In the genomic region with DNA sequence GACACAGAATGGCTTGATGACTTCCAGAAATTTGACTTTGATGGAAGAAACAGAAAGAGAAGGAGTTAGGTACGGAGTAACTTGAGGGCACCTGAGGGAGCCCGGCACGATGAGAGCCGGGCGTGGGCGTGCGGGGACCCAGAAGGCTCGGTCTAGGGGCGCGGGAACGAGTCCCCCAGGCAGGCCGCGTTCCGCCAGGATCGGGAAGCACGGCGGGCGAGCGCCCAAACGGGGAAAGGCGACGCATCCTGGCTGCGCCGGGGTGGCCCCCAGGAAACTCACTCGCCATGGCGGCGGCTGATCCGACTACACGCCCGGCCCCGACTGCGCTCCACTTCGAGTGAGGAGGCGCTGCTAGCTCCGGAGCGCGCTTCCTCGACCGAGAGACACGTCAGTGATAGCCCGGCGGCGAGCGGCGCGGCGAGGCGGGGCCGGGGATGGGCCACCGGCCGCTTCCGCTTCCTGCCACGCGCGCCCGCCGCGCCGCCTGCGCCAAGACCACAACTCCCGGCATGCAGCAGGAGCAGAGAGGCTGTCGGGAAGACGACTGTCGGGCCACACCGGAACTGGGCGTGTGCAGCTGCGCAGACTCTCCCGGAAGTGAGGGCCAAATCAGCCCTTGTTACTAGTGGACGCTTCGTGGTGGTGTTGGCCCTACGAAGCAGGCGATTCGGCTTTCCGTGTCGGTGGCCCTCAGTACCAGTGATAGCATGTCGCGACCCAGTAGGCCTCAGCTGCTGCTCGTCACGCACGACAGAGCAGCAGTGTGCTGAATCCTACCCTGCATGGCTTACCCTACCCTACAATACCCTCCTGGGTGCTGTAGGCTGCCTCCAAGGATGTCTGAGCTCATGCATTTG, we compare ENCODE assay signal across 7 mouse cellular contexts. TPM values are rescaled to one million over a fixed set of nuclear protein-coding genes. Genes with fewer than 3 reads are reported as not detected.
DNase-seq lines count a peak whose midpoint lies in the region; ATAC-seq lines count a peak whose summit lies in the region.

A gene (minus strand): TSS at position 502 of the 860 bp plus-strand sequence.

- ATAC-seq in embryonic facial prominence, embryonic 12.5 days (ENCODE audit: insufficient number of reproducible peaks, insufficient read depth, low FRiP score, low TSS enrichment) = peak; percentile 95
- peak; percentile 93 for ATAC-seq in limb, embryonic 11.5 days (ENCODE audit: insufficient number of reproducible peaks, low FRiP score, low TSS enrichment, low read depth)
- ATAC-seq in midbrain, embryonic 14.5 days (ENCODE audit: low FRiP score, low TSS enrichment) = peak; percentile 96

- peak within 1 kb of the TSS; percentile 81 for H3K4me2 ChIP-seq in embryonic facial prominence, embryonic 12.5 days (replicated peaks)
- peak within 1 kb of the TSS; percentile 89 for H3K4me2 ChIP-seq in limb, embryonic 11.5 days (ENCODE audit: low read depth, severe bottlenecking)
- H3K4me2 ChIP-seq in midbrain, embryonic 14.5 days (ENCODE audit: low read length) = peak within 1 kb of the TSS; percentile 94

- H3K4me3 ChIP-seq in embryonic facial prominence, embryonic 12.5 days = peak within 1 kb of the TSS; percentile 93
- peak within 1 kb of the TSS; percentile 98 for H3K4me3 ChIP-seq in limb, embryonic 11.5 days (ENCODE audit: low read depth, low read length)
- H3K4me3 ChIP-seq in midbrain, embryonic 14.5 days (replicated peaks; ENCODE audit: low read depth, low read length) = peak within 1 kb of the TSS; percentile 81

- H3K36me3 ChIP-seq in embryonic facial prominence, embryonic 12.5 days = peaks cover 26% of the 10 kb centered on the region
- H3K36me3 ChIP-seq in limb, embryonic 11.5 days (ENCODE audit: control insufficient read depth, insufficient read depth, low read length) = peaks cover 9% of the 10 kb centered on the region; the same call in 1 of the 2 replicates
- H3K36me3 ChIP-seq in midbrain, embryonic 14.5 days (ENCODE audit: control insufficient read depth, insufficient read depth, low read length) = peaks cover 28% of the 10 kb centered on the region

- H3K27me3 ChIP-seq in embryonic facial prominence, embryonic 12.5 days = no peaks in the 10 kb centered on the region
- H3K27me3 ChIP-seq in limb, embryonic 11.5 days (ENCODE audit: control insufficient read depth, insufficient read depth, low read length) = no peaks in the 10 kb centered on the region
- no peaks in the 10 kb centered on the region for H3K27me3 ChIP-seq in midbrain, embryonic 14.5 days (ENCODE audit: control insufficient read depth, insufficient read depth, low read length)

- peak within 1 kb of the TSS; percentile 74 for H3K27ac ChIP-seq in embryonic facial prominence, embryonic 12.5 days
- peak within 1 kb of the TSS; percentile 47; the same call in 1 of the 2 replicates for H3K27ac ChIP-seq in limb, embryonic 11.5 days (replicated peaks; ENCODE audit: low read depth, low read length)
- H3K27ac ChIP-seq in midbrain, embryonic 14.5 days (replicated peaks; ENCODE audit: low read depth, low read length) = peak within 1 kb of the TSS; percentile 92

- under 1% methylated on average over 80 of the region's 80 CpGs for WGBS in embryonic facial prominence, embryonic 12.5 days
- WGBS in limb, embryonic 11.5 days = under 1% methylated on average over 80 of the region's 80 CpGs
- under 1% methylated on average over 80 of the region's 80 CpGs for WGBS in midbrain, embryonic 14.5 days

- H3K4me1 ChIP-seq in embryonic facial prominence, embryonic 12.5 days = peaks cover 14% of the 10 kb centered on the region
- peaks cover 13% of the 10 kb centered on the region for H3K4me1 ChIP-seq in limb, embryonic 11.5 days (ENCODE audit: control insufficient read depth, insufficient read depth, low read length)
- H3K4me1 ChIP-seq in midbrain, embryonic 14.5 days (ENCODE audit: control insufficient read depth, insufficient read depth, low read length) = peaks cover 20% of the 10 kb centered on the region

- peak within 1 kb of the TSS; percentile 90 for H3K9ac ChIP-seq in embryonic facial prominence, embryonic 12.5 days
- peak within 1 kb of the TSS; percentile 92 for H3K9ac ChIP-seq in limb, embryonic 11.5 days (ENCODE audit: low read length)
- peak within 1 kb of the TSS; percentile 86 for H3K9ac ChIP-seq in midbrain, embryonic 14.5 days (replicated peaks; ENCODE audit: low read length)

- no peaks in the 10 kb centered on the region for H3K9me3 ChIP-seq in embryonic facial prominence, embryonic 12.5 days
- H3K9me3 ChIP-seq in limb, embryonic 11.5 days (ENCODE audit: control insufficient read depth, low read length) = no peaks in the 10 kb centered on the region
- no peaks in the 10 kb centered on the region for H3K9me3 ChIP-seq in midbrain, embryonic 14.5 days (ENCODE audit: control insufficient read depth, low read length)

- peak; percentile 94 for DNase-seq in adrenal gland, postnatal 25 days
- peak; percentile 100 for DNase-seq in heart, adult 11 months
- peak; percentile 93 for DNase-seq in kidney, adult 18-20 months
- DNase-seq in limb, embryonic 11.5 days (ENCODE audit: low spot score) = peak; percentile 94
- peak; percentile 97 for DNase-seq in midbrain, embryonic 14.5 days
- DNase-seq in spleen, adult 18-20 months = peak; percentile 87 to 90

RNA-seq across cellular contexts. Expression of the gene that starts here (rescaled TPM):
- 172 and 176 TPM in 2 replicates for total RNA-seq in adrenal gland, postnatal 25 days (2021)
- 237 and 245 TPM in 2 replicates for polyA plus RNA-seq in embryonic facial prominence, embryonic 12.5 days (2016; fragmentation: Nextera tagmentation; extraction: Ambion mirVana)
- 191 and 205 TPM in 2 replicates for polyA plus RNA-seq in limb, embryonic 11.5 days (2014; fragmentation: Nextera tagmentation; extraction: Ambion mirVana)
- 136 and 157 TPM in 2 replicates for polyA plus RNA-seq in midbrain, embryonic 14.5 days (2014; fragmentation: Nextera tagmentation; extraction: Ambion mirVana)

Comparison
In these comparisons a context has a peak if more than half of its experiments do, and no peak if none do; other contexts are left out.
1. Peak in every context shown above with its lines: DNase-seq, ATAC-seq, H3K4me3 ChIP-seq and H3K27ac ChIP-seq.